Mouse (Mus musculus) lung, embryonic 15.5 days (tissue): ENCODE data around the gene Dek. TPM values are rescaled to one million over a fixed set of nuclear protein-coding genes. Genes with fewer than 3 reads are reported as not detected.

ENCODE experiments used
- ATAC-seq: fragments of 200-750 bp; cut with Nextera tagmentation; 2 replicates; pipeline ENCODE4 v1.8.0; 2017; ENCODE audit warnings: moderate number of reproducible peaks, borderline replicate concordance; ENCODE audit not compliant: low FRiP score, low TSS enrichment; ENCODE audit errors: extremely low read depth
- H3K27ac ChIP-seq: fragments of 300-500 bp; sonication (generic); 2 replicates; pipeline ENCODE4 v1.5.1; 2015; ENCODE audit warnings: moderate library complexity, mild to moderate bottlenecking, inconsistent platforms
- H3K27me3 ChIP-seq: fragments of 300-500 bp; sonication (generic); 2 replicates; pipeline ENCODE4 v1.6.1; 2015; ENCODE audit warnings: inconsistent platforms
- H3K36me3 ChIP-seq: fragments of 300-500 bp; sonication (generic); 2 replicates; pipeline ENCODE4 v1.6.1; 2015; ENCODE audit warnings: inconsistent platforms
- H3K4me1 ChIP-seq: fragments of 300-500 bp; sonication (generic); 2 replicates; pipeline ENCODE4 v1.6.1; 2015; ENCODE audit warnings: inconsistent platforms
- H3K4me2 ChIP-seq: fragments of 300-500 bp; sonication (generic); 2 replicates; pipeline ENCODE4 v1.6.1; 2015; ENCODE audit warnings: inconsistent platforms, mild to moderate bottlenecking, moderate library complexity
- H3K4me3 ChIP-seq: fragments of 300-500 bp; sonication (generic); 2 replicates; pipeline ENCODE4 v1.5.1; 2015; ENCODE audit warnings: mild to moderate bottlenecking, inconsistent platforms
- H3K9ac ChIP-seq: fragments of 300-500 bp; sonication (generic); 2 replicates; pipeline ENCODE4 v1.6.1; 2015; ENCODE audit warnings: inconsistent platforms
- H3K9me3 ChIP-seq: fragments of 300-500 bp; sonication (generic); 2 replicates; pipeline ENCODE4 v1.6.1; 2016; ENCODE audit warnings: inconsistent platforms
- WGBS: fragments of 180-500 bp; shearing (Covaris S2); methylation state at CpG from one replicate; pipeline ENCODE4 v1.1.7; 2015; 5-methylcytosine and 5-hydroxymethylcytosine counted together
- polyA plus RNA-seq: library from polyadenylated mRNA; unstranded; fragments of >200 nt; fragmentation: Nextera tagmentation; extraction: Ambion mirVana; gene quantifications from 2 replicates; pipeline ENCODE4 v1.2.1, GENCODE M21; 2015

Dek gene
- polyA plus RNA-seq, 1 experiment from 2014 or later = 307 TPM

DNA sequence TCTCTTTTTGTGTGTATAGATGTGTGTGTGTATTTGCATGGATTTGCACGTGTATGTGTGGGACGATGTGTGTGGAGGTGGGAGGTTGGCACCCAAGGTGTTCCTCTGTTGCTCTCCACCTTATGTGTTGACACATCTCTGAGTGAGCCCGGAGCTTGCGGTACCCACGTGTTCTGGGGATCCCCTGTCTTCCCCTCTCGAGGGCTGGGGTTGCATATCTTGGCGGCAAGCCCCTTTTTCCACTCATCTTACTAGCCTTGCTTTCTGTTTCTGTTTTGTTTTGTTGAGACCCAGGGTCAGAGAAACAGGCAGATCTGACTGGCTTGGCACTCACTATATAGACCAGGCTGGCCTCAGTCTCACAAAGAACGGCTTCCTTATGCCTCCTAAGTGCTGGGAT is 27.1 kb upstream of the Dek start:
- Histone ChIP-seq H3K36me3 (no peaks in the 10 kb centered on the region), H3K4me2 (no peak overlapping the region), H3K4me3 (no peak overlapping the region), H3K27ac (no peak overlapping the region), H3K9ac (no peak overlapping the region), H3K4me1 (no peaks in the 10 kb centered on the region), H3K9me3 (no peaks in the 10 kb centered on the region), H3K27me3 (no peaks in the 10 kb centered on the region; the same call in 1 of the 2 replicates)
- 77% methylated on average over 8 of the region's 8 CpGs for WGBS
- no peak for ATAC-seq

DNA sequence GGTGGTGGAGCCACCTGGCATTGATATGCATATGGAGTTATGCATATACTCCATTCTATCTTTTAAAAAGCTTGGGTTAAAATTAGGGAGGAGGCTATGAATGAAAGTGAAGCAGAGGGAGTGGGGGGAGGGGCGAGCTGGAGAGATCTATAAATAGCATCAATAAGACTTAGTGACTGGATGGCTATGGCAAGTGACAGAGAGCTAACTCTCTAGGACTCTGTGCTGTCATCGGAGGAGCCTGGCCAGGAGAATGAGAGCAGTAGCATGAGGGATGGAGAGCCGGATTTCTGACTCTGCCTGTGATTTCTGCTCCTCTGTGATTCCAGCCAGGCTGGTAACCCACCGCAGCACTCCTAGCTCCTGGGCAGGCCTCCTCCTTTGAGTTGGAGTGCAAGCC is 23.1 kb upstream of the Dek start:
- Histone ChIP-seq H3K4me2 (no peak overlapping the region), H3K9ac (no peak overlapping the region), H3K4me1 (no peaks in the 10 kb centered on the region), H3K36me3 (no peaks in the 10 kb centered on the region), H3K27me3 (no peaks in the 10 kb centered on the region; the same call in 1 of the 2 replicates), H3K27ac (no peak overlapping the region), H3K4me3 (no peak overlapping the region), H3K9me3 (no peaks in the 10 kb centered on the region)
- WGBS = 63% methylated on average over 4 of the region's 4 CpGs
- ATAC-seq = no peak

DNA sequence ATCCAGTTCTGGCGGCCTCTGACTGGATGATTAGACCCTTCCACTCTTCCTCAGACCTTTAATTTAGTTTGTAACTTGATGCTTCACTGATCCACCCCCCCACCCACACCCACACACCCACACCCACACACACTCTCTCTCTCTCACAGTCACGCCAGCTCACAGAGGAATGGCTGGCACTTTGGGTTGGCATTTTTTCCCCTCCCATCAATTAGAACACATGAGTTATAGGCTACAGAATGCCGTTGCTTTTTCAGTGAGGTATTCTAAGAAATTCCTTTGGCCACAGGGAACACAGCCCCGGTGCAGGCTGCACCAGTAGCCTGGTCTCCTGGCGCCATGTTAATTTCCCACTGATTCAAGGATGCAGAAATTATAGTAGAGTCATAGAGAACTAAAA is 19.6 kb upstream of the Dek start:
- Histone ChIP-seq H3K9ac (no peak overlapping the region), H3K36me3 (no peaks in the 10 kb centered on the region), H3K27ac (no peak overlapping the region), H3K27me3 (peaks cover 25% of the 10 kb centered on the region), H3K4me1 (peaks cover 11% of the 10 kb centered on the region), H3K9me3 (no peaks in the 10 kb centered on the region), H3K4me2 (no peak overlapping the region), H3K4me3 (no peak overlapping the region)
- 75% methylated on average over 5 of the region's 5 CpGs for WGBS
- ATAC-seq = no peak

DNA sequence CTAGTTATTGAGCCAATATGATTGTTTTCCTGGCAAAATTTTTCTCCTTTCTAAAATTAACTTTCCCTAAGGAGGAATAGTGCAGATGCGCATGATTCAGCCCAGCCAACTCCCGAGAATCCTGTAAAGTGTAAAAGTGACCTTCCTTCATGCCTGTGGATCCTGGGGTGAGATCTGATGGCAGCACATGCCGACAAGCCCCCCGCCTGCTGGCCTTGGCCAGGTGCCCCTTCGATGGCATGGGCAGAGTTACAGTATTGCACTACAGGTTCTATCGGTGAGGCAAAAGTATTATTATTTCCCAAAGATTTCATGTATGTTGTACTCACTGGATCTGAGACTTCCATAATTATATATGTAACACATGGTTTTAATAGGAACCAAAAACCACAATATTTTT is 19.0 kb upstream of the Dek start:
- Histone ChIP-seq H3K4me3 (no peak overlapping the region), H3K27ac (no peak overlapping the region), H3K9me3 (no peaks in the 10 kb centered on the region), H3K9ac (no peak overlapping the region), H3K4me1 (peaks cover 11% of the 10 kb centered on the region), H3K4me2 (no peak overlapping the region), H3K36me3 (no peaks in the 10 kb centered on the region), H3K27me3 (peaks cover 25% of the 10 kb centered on the region)
- WGBS = 73% methylated on average over 6 of the region's 6 CpGs
- no peak for ATAC-seq

DNA sequence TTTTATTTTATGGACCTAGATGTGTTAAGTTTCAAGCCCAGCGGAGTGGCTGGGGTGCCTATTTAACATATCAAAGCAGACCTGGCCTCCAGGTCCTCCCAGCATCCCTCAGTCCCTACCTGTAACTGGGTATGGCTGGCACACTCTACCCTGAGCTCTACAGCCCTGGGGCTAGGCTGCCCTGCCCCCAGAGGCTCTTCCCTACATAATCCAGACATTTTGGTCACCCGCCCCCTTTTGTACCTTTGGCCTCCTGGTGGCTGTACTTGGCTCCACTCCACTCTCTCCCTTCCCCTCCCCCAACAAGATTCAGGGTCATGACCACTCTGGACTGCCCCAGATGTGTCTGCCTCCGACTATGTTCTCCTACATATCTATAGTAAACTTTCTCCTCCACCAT is 18.4 kb upstream of the Dek start:
- Histone ChIP-seq H3K4me2 (no peak overlapping the region), H3K4me3 (no peak overlapping the region), H3K27me3 (peaks cover 25% of the 10 kb centered on the region), H3K36me3 (no peaks in the 10 kb centered on the region), H3K27ac (no peak overlapping the region), H3K9me3 (no peaks in the 10 kb centered on the region), H3K4me1 (peaks cover 11% of the 10 kb centered on the region), H3K9ac (no peak overlapping the region)
- no peak for ATAC-seq
- WGBS = 36% methylated on average over 3 of the region's 3 CpGs

DNA sequence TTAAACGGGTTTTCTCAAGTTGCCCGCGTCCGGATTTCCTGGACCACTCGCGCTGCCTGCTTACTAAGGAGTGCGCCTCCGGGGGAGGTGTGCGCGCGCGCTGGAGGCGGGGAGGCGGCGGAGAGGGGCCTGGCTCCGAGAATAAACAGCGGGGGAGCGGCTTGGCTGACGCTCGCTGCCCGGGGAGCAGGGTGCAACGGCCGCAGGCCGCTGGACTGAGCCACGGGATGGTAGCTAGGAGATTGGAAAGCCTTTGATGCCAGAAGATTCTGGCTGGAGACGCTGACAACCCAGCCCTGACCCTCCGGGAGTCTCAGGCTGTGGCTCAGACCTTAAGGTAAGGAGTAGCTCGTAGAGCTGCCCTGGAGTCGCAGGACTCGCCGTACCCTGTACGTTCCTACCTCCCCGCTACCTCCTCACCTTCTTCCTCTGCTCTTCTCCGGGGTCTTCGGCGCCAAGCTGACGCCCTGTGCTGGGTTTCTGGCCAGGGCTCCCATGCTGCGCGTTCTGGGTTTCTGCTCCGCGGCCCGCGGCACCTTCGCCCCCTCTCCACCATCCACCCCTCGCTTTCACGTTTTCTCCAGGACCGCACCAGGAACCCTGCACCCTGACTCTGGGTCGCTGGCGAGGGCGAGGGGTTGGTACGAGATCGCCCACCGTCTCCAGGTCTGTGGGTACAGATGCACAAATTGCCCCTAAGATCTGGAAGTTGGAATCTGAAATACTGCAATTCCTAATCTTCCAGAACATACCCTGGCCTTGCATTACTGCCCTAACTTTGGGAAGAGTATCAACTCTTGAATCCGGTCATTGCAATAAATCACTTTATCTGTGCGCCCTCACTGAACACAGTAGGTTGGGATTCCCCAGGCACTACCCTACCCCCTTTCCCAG is 16.8 kb upstream of the Dek start, which contains the start of gene Rnf144b:
Gene Rnf144b, plus strand, starts transcription at position 120 of the 894 bp plus-strand sequence.
- no peak within 1 kb of the TSS for H3K27ac ChIP-seq
- H3K27me3 ChIP-seq = peaks cover 25% of the 10 kb centered on the region
- H3K4me3 ChIP-seq = peak within 1 kb of the TSS; percentile 53
- WGBS = 2% methylated on average over 55 of the region's 55 CpGs
- H3K9ac ChIP-seq = peak within 1 kb of the TSS; percentile 38
- peak within 1 kb of the TSS; percentile 93 for H3K4me2 ChIP-seq
- no peaks in the 10 kb centered on the region for H3K9me3 ChIP-seq
- no peaks in the 10 kb centered on the region for H3K36me3 ChIP-seq
- H3K4me1 ChIP-seq = peaks cover 11% of the 10 kb centered on the region
- ATAC-seq = no peak

DNA sequence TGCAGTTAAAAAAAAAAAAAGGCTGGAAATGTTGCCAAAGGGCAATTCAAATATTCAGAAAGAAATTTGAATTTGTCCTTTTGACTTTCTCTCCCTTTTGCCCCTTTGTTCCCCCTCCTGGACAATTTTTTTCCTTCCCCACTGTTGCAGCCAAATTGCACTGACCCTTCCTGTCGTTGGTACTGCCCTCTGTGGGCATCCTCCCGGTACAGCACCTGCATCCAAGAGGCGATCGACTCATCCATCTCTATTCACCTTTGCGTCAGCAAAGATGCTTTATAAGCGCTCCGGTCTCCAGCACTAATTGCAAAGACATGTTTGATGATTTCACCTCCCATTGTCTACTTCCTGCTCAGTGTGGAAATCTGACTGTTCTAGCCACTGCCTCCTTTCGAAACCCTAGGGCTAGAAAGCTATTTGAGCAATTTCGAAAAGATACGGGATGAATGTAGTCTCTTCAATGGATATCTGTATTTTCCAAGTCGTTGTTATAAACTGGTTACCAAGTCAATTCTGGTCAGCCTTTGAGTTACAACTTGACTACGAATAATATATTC is 15.4 kb upstream of the Dek start:
- no peaks in the 10 kb centered on the region for H3K36me3 ChIP-seq
- WGBS = 41% methylated on average over 12 of the region's 12 CpGs
- H3K9ac ChIP-seq = no peak overlapping the region
- peak overlapping the region; percentile 93; the same call in 1 of the 2 replicates for H3K4me2 ChIP-seq
- no peak overlapping the region for H3K27ac ChIP-seq
- no peak for ATAC-seq
- H3K9me3 ChIP-seq = no peaks in the 10 kb centered on the region
- H3K27me3 ChIP-seq = peaks cover 25% of the 10 kb centered on the region
- peaks cover 11% of the 10 kb centered on the region for H3K4me1 ChIP-seq
- H3K4me3 ChIP-seq = no peak overlapping the region

DNA sequence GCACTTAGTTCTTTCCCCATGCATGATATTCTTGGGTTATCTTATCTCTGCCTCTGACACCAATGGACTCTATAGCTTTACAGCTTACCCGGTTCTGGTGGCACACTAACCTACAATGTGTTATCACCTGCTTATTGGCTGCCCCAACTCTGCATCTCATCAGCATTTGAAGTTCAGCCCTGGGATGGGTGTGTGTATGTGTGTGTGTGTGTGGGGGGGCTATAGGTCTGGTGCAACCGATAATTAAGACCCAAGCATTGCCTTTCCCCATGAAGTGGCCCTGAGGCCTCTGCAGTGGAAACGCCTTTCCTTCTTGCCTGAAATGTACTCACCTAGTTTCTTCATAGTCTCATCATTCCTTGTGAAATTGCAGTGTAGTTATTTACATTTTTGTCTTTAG is 10.0 kb upstream of the Dek start:
- Histone ChIP-seq H3K9me3 (no peaks in the 10 kb centered on the region), H3K27ac (no peak overlapping the region), H3K27me3 (peaks cover 4% of the 10 kb centered on the region; the same call in 1 of the 2 replicates), H3K9ac (no peak overlapping the region), H3K4me2 (no peak overlapping the region), H3K36me3 (no peaks in the 10 kb centered on the region), H3K4me3 (no peak overlapping the region), H3K4me1 (peaks cover 7% of the 10 kb centered on the region; the same call in 1 of the 2 replicates)
- ATAC-seq = no peak
- 90% methylated on average over 3 of the region's 3 CpGs for WGBS

DNA sequence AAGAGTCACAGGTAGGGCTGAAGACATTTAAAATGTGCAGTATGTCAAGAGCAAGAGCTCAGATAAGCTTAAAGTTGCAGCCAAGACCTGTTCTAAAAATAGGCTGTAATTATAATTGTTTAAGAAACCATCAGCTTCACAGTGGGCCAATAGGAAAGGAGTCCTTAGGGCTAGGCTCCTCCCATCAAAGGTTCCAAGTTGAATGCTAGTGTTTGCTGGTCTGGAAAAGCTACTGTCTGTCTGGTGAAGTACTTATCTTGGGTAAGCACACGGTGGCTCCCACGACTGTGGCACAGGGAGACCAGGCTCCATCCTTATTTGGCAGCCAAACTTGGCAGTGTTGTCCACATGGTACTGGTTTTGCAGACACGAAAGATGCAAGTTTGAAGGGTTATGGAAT is 6.9 kb upstream of the Dek start:
- Histone ChIP-seq H3K36me3 (no peaks in the 10 kb centered on the region), H3K4me2 (no peak overlapping the region), H3K9me3 (no peaks in the 10 kb centered on the region), H3K9ac (no peak overlapping the region), H3K4me3 (no peak overlapping the region), H3K27me3 (no peaks in the 10 kb centered on the region), H3K4me1 (peaks cover 7% of the 10 kb centered on the region; the same call in 1 of the 2 replicates), H3K27ac (no peak overlapping the region)
- 36% methylated on average over 3 of the region's 3 CpGs for WGBS
- peak; percentile 35; the same call in 1 of the 2 replicates for ATAC-seq

DNA sequence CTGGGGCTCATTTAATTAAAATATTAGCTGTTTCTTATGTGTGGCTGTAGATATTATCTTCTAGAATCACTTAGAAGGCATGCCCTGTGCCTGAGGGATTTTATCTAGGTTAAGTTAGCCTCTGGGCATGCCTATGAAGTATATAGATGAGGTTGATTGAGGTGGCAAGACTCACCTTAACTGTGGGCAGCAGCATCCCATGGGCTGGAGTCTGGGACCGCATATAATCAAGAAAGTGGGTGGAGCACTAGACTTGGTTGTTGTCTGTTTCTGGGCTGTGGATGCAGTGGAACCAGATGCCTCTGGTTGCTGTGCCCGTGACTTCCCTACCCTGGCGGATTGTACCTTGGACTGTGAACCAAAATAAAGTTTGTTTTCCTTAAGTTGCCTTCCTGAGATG is 6.1 kb upstream of the Dek start:
- peaks cover 11% of the 10 kb centered on the region for H3K4me1 ChIP-seq
- H3K36me3 ChIP-seq = no peaks in the 10 kb centered on the region
- no peak overlapping the region for H3K27ac ChIP-seq
- no peak for ATAC-seq
- WGBS = 92% methylated on average over 3 of the region's 3 CpGs
- no peaks in the 10 kb centered on the region for H3K27me3 ChIP-seq
- no peaks in the 10 kb centered on the region for H3K9me3 ChIP-seq
- H3K9ac ChIP-seq = no peak overlapping the region
- H3K4me3 ChIP-seq = no peak overlapping the region
- no peak overlapping the region for H3K4me2 ChIP-seq

DNA sequence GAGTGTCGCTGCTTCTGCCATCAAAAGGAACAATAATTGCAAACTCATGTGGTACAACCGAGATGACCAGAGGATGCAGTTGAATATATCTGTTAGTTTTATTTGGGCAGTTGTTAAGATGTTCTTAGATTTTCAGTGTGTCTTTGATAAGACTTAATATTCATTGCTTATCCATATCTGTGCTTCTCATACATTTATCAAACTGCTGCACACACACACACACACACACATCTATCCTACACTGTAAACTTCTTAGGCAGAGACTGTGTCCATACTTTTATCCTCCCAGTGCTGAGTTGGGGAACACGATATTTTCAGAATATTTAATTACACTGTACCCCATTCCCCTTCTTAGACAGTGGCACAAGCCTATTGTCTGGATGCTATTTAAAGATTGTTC is 5.2 kb upstream of the Dek start:
- no peak for ATAC-seq
- Histone ChIP-seq H3K4me1 (peaks cover 15% of the 10 kb centered on the region), H3K4me3 (no peak overlapping the region), H3K9me3 (no peaks in the 10 kb centered on the region), H3K9ac (no peak overlapping the region), H3K36me3 (no peaks in the 10 kb centered on the region), H3K27ac (no peak overlapping the region), H3K27me3 (no peaks in the 10 kb centered on the region), H3K4me2 (no peak overlapping the region)
- WGBS = 69% methylated on average over 3 of the region's 3 CpGs

DNA sequence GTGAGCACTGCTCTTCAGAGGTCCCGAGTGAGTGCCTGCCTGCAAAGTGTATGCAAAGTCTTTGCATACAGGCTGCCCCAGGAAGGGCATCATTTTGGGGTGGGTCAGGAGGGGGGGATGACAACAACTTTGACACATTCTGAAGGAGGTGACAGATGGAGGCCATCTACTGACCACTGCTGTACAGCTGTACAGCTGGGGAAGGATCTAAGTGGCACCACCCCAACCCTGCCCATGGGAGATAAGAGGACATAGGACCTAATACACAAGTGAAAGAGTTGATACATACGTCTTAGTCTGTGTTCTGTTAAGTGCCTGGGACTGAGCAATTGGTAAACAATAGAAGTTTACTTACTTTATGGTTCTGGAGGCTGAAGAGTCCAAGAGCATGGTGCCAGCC is 3.2 kb upstream of the Dek start:
- Histone ChIP-seq H3K9me3 (no peaks in the 10 kb centered on the region), H3K4me3 (no peak overlapping the region), H3K27me3 (no peaks in the 10 kb centered on the region), H3K36me3 (no peaks in the 10 kb centered on the region), H3K27ac (no peak overlapping the region), H3K9ac (no peak overlapping the region), H3K4me1 (peaks cover 16% of the 10 kb centered on the region), H3K4me2 (no peak overlapping the region)
- 43% methylated on average over 2 of the region's 2 CpGs for WGBS
- ATAC-seq = no peak
